Mouse (Mus musculus): Measurements from ENCODE around the gene Smarcc1.

DNA sequence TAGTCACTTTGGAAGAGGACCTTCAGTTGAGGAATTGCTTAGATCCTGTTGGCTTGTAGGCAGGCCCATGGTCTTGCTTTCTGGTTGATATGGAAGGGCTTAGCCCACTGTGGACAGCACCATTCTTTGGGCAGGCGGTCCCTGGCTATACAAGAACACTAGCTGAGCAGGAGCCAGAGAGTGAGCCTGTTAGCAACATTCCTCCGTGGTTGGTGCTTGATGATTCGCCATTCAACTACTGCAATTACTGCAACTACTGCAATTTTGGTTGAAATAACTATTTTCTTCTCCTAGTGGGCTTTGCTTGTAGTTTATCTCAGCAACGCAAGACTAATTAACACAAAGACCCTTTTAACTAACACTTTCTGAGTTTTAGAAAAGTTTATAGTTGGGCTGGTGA is 108.7 kb downstream of the Smarcc1 start:
- TF ChIP-seq CTCF (IDR thresholded peaks at IDR 0.05; ENCODE audit: low read depth, low read length) (no peak), GATA1 (IDR thresholded peaks at IDR 0.05; ENCODE audit: borderline replicate concordance, low read length) (no peak), GATA2 (IDR thresholded peaks at IDR 0.05; ENCODE audit: borderline replicate concordance, low read depth, low read length) (no peak), TAL1 (conservative IDR thresholded peaks at IDR 0.05; ENCODE audit: low read depth, low read length) (no peak), POLR2AphosphoS5 (IDR thresholded peaks at IDR 0.05; ENCODE audit: insufficient replicate concordance, low read depth, low read length) (no peak)

Measured in G1E (cell line).